Mouse (Mus musculus) liver, embryonic 15.5 days (tissue): ENCODE measurements around the gene Cfdp1. TPM values are rescaled to one million over a fixed set of nuclear protein-coding genes. Genes with fewer than 3 reads are reported as not detected.

Experiments used
- ATAC-seq: fragments of 200-750 bp; cut with Nextera tagmentation; 2 replicates; pipeline ENCODE4 v1.8.0; 2017; ENCODE audit warnings: moderate number of reproducible peaks, mild to moderate bottlenecking, moderate library complexity; ENCODE audit not compliant: insufficient read depth
- H3K27ac ChIP-seq: fragments of 300-500 bp; sonication (generic); replicated peaks from 2 replicates; pipeline ENCODE4 v1.5.1; 2015; ENCODE audit warnings: mild to moderate bottlenecking, inconsistent platforms
- H3K27me3 ChIP-seq: fragments of 300-500 bp; sonication (generic); 2 replicates; pipeline ENCODE4 v1.6.1; 2015; ENCODE audit warnings: mild to moderate bottlenecking, inconsistent platforms
- H3K36me3 ChIP-seq: fragments of 300-500 bp; sonication (generic); replicated peaks from 2 replicates; pipeline ENCODE4 v1.6.1; 2015; ENCODE audit warnings: moderate library complexity, mild to moderate bottlenecking, inconsistent platforms
- H3K4me1 ChIP-seq: fragments of 300-500 bp; sonication (generic); replicated peaks from 2 replicates; pipeline ENCODE4 v1.6.1; 2015; ENCODE audit warnings: inconsistent platforms
- H3K4me2 ChIP-seq: fragments of 300-500 bp; sonication (generic); 2 replicates; pipeline ENCODE4 v1.6.1; 2015; ENCODE audit warnings: moderate library complexity, mild to moderate bottlenecking, inconsistent platforms
- H3K4me3 ChIP-seq: fragments of 300-500 bp; sonication (generic); replicated peaks from 2 replicates; pipeline ENCODE4 v1.5.1; 2015; ENCODE audit warnings: mild to moderate bottlenecking, inconsistent platforms
- H3K9ac ChIP-seq: fragments of 300-500 bp; sonication (generic); 2 replicates; pipeline ENCODE4 v1.6.1; 2015; ENCODE audit warnings: moderate library complexity, mild to moderate bottlenecking, inconsistent platforms
- H3K9me3 ChIP-seq: fragments of 300-500 bp; sonication (generic); replicated peaks from 2 replicates; pipeline ENCODE4 v1.6.1; 2016; ENCODE audit warnings: inconsistent platforms
- WGBS: fragments of 180-500 bp; shearing (Covaris S2); methylation state at CpG from one replicate; pipeline ENCODE4 v1.1.7; 2015; ENCODE audit warnings: mixed read lengths; ENCODE audit not compliant: insufficient replicate concordance; 5-methylcytosine and 5-hydroxymethylcytosine counted together
- polyA plus RNA-seq: library from polyadenylated mRNA; unstranded; fragments of >200 nt; fragmentation: Nextera tagmentation; extraction: Ambion mirVana; gene quantifications from 2 replicates; pipeline ENCODE4 v1.2.1, GENCODE M21; 2015

The Cfdp1 gene
- polyA plus RNA-seq, 1 experiment from 2014 or later, result 72.5 TPM

DNA sequence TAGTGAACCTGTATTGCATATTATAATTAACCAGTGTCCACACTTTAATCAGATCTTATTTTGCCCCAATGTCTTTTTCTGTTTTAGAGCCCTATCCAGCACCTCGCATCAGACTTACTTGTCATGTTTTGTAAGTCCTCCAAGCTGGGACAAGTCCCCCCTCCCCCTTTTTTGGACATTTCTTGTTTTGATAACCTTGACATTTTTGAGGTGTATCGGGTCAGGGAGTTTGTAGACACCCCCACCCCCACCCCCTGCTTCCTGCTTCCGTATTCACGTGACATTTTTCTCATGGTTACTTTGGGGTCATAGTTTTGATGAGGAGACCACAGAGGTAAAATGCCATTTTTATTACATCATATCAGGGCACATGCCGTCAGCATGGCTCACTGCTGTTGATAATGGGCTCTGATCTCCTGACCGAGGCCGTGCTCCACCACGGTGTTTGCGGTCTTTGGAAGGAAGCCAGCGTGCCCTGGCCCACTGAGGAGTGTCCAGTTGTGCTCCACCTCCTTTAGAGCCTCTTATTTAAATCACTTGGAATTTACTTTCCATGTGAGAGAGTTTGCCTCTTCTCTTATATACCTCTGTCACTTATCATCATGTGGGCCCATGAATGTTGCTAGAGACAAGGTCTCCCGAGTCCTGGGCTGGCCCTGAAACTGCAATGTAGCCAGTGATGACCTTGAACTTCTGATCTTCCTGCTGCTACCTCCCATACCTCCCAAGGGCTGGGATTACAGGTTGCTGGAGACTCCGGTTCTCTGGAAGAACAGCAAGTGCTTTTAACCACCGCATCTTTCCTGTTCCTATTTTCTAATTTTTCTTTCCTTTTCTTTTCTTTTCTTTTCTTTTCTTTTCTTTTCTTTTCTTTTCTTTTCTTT lies 107.3 kb downstream of the Cfdp1 start:
- Histone ChIP-seq H3K4me2 (no peak overlapping the region), H3K9ac (no peak overlapping the region), H3K27ac (0 out of 2 replicates have a peak overlapping the region, but pooled peaks have one; percentile 42), H3K9me3 (no peaks in the 10 kb centered on the region), H3K36me3 (no peaks in the 10 kb centered on the region), H3K27me3 (peaks cover 54% of the 10 kb centered on the region), H3K4me1 (peaks cover 23% of the 10 kb centered on the region), H3K4me3 (no peak overlapping the region)
- 41% methylated on average over 13 of the region's 13 CpGs for WGBS
- ATAC-seq, result no peak

DNA sequence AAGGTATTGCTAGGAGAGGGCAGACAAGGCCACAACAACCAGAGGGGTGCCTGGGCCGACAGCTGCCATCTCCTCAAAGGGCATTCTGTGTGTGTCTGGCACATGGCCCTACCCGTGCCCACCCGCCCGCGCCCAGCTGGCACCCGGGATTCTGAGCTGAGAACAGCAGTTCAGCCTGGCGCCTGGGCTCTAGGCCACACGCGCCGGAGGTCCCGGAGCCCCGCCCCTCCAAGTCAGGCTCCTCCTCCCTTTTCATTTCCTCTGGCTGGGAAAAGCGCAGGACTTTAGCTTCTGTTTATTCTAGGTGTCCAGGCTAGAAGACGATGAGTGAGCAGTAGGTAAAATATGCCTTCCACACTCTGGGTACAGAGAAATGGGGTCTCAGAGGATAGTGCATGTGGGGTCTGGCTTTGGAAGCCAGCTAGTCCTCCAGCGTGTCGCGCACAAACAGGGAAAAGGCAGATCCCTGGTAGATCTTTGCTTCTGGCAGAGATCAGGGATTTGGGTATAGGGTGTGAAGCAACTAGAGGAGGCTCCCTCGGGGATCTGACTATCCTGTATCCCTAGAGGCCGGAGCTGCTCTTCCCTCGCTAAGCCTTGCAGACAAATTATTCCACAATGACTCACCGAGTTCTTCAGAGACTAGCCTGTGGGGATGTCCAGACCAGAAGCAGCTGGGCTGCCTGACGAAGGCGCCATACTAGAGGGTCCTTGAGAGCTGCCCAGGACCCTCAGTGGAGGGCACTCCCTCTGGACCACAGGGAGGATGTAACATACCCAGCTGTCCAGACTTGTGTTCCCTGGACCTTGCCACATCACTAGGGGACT lies 108.3 kb downstream of the Cfdp1 start:
- H3K9ac ChIP-seq, result no peak overlapping the region
- no peaks in the 10 kb centered on the region for H3K9me3 ChIP-seq
- peak overlapping the region; percentile 20; the same call in 1 of the 2 replicates for H3K4me3 ChIP-seq
- peak overlapping the region; percentile 42 for H3K4me2 ChIP-seq
- 6% methylated on average over 23 of the region's 23 CpGs for WGBS
- H3K27me3 ChIP-seq, result peaks cover 64% of the 10 kb centered on the region
- no peaks in the 10 kb centered on the region for H3K36me3 ChIP-seq
- peak; percentile 6; the same call in 1 of the 2 replicates for ATAC-seq
- H3K4me1 ChIP-seq, result peaks cover 29% of the 10 kb centered on the region
- peak overlapping the region; percentile 42; the same call in 1 of the 2 replicates for H3K27ac ChIP-seq

DNA sequence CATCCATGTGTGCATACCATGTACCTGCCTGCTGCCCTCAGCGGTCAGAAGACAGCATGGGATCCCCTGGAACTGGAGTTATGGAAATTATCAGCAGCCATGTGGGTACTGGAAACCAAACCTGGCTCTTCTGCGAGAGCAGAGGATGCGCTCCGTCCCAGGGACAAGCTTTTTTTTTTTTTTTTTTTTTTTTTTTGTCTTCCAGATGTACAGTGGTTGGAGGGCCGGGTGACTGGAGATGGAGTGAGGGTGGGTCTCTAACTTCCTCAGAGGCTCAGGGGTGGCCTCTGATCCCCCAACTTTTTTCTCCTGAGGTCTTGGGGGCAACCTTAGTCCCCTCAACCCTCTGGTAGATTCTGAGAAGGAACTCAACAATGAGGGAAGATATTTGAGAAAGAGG lies 109.0 kb downstream of the Cfdp1 start:
- Histone ChIP-seq H3K4me2 (no peak overlapping the region), H3K9ac (no peak overlapping the region), H3K27ac (no peak overlapping the region), H3K9me3 (no peaks in the 10 kb centered on the region), H3K36me3 (no peaks in the 10 kb centered on the region), H3K4me1 (peaks cover 36% of the 10 kb centered on the region), H3K4me3 (no peak overlapping the region), H3K27me3 (peaks cover 71% of the 10 kb centered on the region)
- no peak for ATAC-seq
- WGBS, result 50% methylated on average over 5 of the region's 5 CpGs

DNA sequence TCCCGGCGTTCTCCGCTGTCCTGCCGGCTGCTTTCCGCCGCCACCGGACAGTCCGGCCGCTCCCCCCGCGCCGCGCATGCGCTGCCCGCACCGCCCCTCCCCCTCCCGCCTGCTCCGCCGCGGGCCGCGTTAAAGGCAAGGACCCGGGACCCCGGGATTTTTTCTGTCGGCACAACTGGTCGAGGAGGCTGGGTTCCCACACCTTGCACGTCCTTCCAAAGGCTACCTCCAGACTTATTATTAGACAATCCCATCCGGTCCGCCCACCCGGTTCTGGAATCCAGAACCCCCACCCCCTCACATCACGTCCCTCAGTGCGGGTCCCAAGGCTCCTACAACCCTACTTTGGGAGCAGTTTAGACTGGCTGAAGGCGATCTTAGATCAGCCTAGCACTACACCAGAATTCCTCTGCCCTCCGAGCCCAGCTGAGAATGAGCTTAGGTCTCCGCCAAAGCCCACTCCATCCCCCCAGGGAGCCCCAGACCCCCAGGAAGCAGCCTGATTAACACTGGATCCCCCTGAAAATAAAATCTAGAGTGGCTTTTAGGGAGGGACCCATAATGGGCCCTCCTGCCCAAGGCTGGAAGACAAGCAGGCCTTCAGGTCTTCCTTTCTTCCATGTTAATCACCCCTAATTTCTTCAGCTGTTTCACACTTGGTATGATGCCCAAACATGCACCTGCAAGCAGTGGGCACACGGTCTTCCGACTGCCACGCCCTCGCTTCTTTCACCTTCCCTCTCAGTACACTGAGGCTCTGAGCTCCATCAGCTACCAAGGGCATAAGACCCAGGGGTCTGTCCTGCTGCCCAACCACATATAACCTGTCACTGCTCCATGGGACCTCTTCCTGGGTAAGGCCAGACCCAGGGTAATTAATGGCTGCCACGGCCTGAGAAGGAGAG lies 110.0 kb downstream of the Cfdp1 start, which contains the start of gene Bcar1:
Gene Bcar1 (minus strand): TSS at position 18 of the 905 bp plus-strand sequence.
- Histone ChIP-seq H3K9ac (peak within 1 kb of the TSS; percentile 55), H3K4me2 (peak within 1 kb of the TSS; percentile 58), H3K36me3 (no peaks in the 10 kb centered on the region), H3K27me3 (peaks cover 80% of the 10 kb centered on the region), H3K27ac (peak within 1 kb of the TSS; percentile 34), H3K4me3 (peak within 1 kb of the TSS; percentile 60), H3K9me3 (no peaks in the 10 kb centered on the region), H3K4me1 (peaks cover 43% of the 10 kb centered on the region)
- 7% methylated on average over 40 of the region's 40 CpGs for WGBS
- ATAC-seq, result peak; percentile 23

DNA sequence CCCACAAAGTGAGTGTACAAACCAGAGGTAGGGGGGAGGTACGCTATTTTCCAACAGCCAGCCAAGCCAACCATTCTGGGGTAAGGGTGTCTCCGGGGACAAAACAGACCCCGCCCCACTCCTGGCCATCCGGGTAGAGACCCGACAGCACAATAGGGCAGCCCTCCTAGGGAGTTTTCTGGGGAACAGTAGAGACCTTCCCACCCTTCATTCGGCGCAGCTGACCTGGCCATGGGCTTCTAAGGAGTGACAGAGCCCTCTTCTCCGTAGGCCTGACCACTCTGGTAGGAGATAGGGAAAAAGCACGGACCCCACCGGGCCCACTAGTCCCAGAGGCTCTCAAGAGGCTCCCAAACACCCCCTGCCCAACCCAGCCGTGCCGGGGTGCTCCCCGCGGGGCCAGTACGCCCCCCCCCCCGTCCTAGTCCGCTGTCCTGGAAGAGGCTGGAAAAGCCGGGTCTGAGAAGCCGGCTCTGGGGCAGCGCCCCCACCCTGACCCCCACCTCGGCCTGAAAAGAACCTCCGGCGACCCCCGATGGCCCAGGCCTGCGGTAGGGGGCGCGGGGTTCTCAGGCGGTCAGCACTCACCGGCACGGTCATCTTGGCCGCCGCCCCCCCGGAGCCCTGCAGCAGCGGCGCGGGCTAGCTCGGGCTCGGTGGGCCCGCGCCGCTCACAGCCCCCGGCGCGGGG lies 110.8 kb downstream of the Cfdp1 start:
- WGBS, result 1% methylated on average over 44 of the region's 44 CpGs
- Histone ChIP-seq H3K9ac (peak overlapping the region; percentile 55), H3K27ac (peak overlapping the region; percentile 34), H3K27me3 (peaks cover 88% of the 10 kb centered on the region), H3K4me2 (peak overlapping the region; percentile 58), H3K4me1 (peaks cover 43% of the 10 kb centered on the region), H3K36me3 (no peaks in the 10 kb centered on the region), H3K9me3 (no peaks in the 10 kb centered on the region), H3K4me3 (peak overlapping the region; percentile 60)
- ATAC-seq, result peak; percentile 4; the same call in 1 of the 2 replicates

DNA sequence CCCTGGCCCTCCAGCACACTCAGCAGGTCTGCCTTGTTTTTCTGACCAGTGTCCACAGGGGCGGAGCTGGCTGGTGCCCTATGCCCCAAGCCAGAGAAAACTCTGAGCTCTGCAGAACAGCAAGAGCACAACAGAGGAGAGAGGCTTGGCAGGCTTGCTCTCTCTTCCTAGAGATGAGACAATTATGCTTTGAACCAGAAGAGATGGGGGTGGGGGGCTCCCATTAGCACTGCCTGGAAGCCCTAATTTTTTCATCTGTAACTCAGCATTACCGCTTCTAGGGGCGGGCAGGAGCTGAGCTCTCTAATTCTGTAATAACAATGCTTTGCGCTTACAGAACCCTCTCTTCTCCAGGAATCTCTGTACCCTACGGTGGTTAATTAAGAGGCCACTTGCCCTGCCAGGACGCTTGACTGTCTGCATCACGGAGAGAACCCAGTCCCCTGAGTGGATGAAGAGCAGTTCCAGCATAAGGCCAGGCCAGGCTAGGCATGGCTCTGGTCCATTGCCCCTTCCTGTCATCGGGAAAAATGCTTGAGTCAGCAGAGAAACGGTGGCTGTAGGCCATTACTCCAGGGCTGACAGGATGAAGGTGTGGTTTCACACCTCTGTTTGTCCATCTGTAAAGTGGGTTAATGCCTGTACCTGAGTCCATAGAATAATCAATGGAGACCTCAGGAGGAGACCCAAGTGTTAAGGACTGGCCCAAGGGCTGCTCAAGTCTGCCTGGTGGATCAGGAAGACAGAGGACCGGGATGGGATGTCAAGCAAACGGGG lies 111.6 kb downstream of the Cfdp1 start:
- peak overlapping the region; percentile 58 for H3K4me2 ChIP-seq
- peaks cover 43% of the 10 kb centered on the region for H3K4me1 ChIP-seq
- H3K36me3 ChIP-seq, result no peaks in the 10 kb centered on the region
- peak overlapping the region; percentile 60 for H3K4me3 ChIP-seq
- peak; percentile 36 for ATAC-seq
- peaks cover 93% of the 10 kb centered on the region for H3K27me3 ChIP-seq
- H3K9ac ChIP-seq, result peak overlapping the region; percentile 55; the same call in 1 of the 2 replicates
- H3K9me3 ChIP-seq, result no peaks in the 10 kb centered on the region
- WGBS, result 36% methylated on average over 11 of the region's 11 CpGs
- peak overlapping the region; percentile 34 for H3K27ac ChIP-seq

DNA sequence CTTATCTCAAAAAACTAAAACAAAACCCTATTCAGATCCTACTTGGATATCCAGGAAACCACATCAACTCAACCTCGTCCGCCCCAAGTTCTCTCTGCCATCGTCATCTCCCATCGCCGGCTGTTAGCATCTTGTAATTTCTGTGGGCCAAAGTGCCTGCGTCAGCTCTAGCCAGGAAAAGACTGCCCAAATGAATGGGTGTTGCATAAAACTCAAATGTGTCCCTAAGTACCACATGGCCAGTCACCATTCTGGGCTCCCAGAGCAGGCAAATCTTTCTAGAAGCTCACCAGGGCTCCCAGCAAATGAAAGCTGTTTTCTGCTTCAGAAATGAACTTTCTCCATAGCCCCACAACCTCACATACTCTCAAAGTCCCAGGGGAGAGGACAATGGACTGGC lies 112.5 kb downstream of the Cfdp1 start:
- H3K4me1 ChIP-seq, result peaks cover 38% of the 10 kb centered on the region
- WGBS, result 31% methylated on average over 6 of the region's 6 CpGs
- no peaks in the 10 kb centered on the region for H3K36me3 ChIP-seq
- H3K4me3 ChIP-seq, result no peak overlapping the region
- no peak overlapping the region for H3K9ac ChIP-seq
- peak overlapping the region; percentile 34 for H3K27ac ChIP-seq
- H3K27me3 ChIP-seq, result peaks cover 95% of the 10 kb centered on the region
- H3K9me3 ChIP-seq, result no peaks in the 10 kb centered on the region
- no peak for ATAC-seq
- H3K4me2 ChIP-seq, result peak overlapping the region; percentile 58; the same call in 1 of the 2 replicates

DNA sequence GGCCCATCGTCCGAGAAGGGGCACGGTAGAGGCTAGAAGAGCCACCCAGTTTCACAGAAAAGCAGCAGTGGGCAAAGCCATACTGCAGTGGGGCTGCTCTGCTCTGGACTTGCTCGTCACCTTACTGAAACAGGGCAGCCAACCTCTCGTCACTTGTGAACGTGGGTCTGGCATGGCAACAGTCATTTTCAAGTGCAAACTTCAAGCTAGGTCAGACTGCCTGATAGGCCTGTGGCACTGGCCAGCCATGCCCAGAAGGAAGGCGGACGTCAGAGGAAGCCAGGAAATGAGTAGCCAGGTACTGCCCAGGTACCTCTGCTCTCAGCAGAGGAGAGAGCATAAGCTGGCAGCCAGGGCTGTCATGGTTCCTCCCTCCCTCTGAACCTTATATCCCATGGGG lies 113.1 kb downstream of the Cfdp1 start:
- WGBS, result 53% methylated on average over 8 of the region's 8 CpGs
- Histone ChIP-seq H3K27me3 (peaks cover 95% of the 10 kb centered on the region), H3K9me3 (no peaks in the 10 kb centered on the region), H3K9ac (no peak overlapping the region), H3K4me2 (no peak overlapping the region), H3K27ac (no peak overlapping the region), H3K36me3 (no peaks in the 10 kb centered on the region), H3K4me1 (peaks cover 35% of the 10 kb centered on the region), H3K4me3 (no peak overlapping the region)
- no peak for ATAC-seq

DNA sequence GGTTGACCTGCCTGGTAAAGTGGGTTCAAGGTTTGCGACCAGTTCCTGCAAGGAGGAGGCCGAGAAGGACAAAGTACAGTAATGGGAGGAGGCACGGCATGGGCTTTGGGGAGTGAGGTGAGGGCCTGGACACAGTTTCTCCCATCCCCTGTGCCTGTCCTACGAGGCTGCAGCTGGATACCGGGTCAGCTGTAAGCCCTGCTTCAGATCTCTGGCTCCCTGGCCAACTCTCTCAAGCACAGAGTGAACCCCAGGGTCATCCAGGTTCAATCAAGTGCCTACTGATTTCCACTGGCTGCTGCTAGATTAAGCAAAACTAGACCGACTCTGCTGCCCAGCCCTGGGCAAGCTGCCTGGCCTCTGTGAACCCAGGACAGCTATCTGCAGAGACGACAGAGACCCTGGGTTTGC lies 113.8 kb downstream of the Cfdp1 start:
- Histone ChIP-seq H3K27me3 (peaks cover 95% of the 10 kb centered on the region), H3K9me3 (no peaks in the 10 kb centered on the region), H3K36me3 (no peaks in the 10 kb centered on the region), H3K27ac (0 out of 2 replicates have a peak overlapping the region, but pooled peaks have one; percentile 14), H3K4me3 (no peak overlapping the region), H3K9ac (no peak overlapping the region), H3K4me2 (no peak overlapping the region), H3K4me1 (peaks cover 28% of the 10 kb centered on the region)
- 54% methylated on average over 7 of the region's 7 CpGs for WGBS
- no peak for ATAC-seq
